Mouse (Mus musculus): Measurements from ENCODE around the gene Ppip5k1.

Ppip5k1 gene

DNA sequence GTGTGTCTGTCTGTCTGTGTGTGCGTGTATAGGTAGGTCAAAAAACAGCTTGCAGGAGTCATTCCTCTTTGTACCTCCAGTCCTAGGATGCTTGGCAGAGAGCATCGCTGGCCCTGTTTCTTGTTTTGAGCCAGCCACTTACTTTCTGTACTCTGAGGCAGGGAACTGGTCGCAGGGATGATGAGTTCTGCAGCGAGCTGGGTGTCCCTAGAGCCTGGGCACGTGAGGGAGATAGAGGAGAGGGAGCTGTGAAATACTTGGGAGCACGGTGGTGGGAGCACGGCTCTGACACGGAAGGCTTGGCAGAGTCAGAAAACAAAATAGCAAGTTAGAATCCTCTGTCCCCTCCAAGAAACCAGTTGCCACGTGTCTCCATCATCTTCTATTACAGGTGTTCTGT lies 57.5 kb downstream of the Ppip5k1 start:
- no peak for DNase-seq

- DNase-seq, result no peak
Measured at GRCm38 (mm10) chr2:121296754-121297231, 58.4 kb downstream of the Ppip5k1 start.

DNA sequence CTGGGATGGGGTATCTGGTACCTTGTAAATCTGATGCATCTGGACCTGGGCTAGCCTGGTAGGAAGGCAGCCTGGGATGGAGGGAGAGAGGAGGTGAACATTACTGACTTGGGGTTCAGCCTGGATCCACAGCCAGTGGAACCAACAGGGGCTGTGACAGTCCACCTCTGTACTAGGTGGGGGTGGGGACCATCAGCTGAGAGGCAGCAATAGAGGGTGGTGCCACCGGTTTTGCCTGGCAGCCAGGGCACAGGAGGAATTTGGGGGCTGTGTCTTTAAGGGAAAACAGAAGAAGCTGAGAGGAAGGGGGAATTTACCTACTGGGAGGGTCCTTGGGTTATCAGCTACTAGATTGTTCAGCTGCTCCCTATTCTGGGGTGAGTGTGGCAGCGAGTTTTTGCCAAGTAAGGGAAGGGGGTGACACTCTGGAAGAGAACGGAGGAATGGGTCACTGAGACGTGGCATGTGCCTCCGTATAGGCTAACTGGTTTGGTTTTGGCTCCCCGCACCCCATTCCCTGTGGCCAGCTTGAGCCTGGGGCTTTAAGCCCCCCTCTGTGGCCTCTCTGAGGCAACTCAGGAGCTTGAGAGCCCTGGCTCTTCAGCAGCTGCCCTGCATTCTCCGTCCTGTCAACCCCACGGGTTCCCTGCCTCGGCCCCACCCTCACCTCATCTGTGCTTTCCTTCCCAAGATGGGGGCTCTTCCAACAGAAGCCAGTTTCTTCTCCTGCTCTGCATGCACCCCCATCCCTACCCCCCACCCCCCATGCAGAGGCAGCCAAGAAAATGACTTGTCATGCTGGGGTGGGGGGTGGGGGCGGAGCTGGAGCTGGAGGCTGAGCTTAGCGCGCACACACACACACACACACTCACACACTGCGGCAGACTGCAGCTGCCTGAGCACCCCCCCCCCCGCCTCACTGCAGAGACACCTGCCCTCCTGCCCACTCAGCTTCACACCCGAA lies 59.3 kb downstream of the Ppip5k1 start:
- DNase-seq, result no peak

DNA sequence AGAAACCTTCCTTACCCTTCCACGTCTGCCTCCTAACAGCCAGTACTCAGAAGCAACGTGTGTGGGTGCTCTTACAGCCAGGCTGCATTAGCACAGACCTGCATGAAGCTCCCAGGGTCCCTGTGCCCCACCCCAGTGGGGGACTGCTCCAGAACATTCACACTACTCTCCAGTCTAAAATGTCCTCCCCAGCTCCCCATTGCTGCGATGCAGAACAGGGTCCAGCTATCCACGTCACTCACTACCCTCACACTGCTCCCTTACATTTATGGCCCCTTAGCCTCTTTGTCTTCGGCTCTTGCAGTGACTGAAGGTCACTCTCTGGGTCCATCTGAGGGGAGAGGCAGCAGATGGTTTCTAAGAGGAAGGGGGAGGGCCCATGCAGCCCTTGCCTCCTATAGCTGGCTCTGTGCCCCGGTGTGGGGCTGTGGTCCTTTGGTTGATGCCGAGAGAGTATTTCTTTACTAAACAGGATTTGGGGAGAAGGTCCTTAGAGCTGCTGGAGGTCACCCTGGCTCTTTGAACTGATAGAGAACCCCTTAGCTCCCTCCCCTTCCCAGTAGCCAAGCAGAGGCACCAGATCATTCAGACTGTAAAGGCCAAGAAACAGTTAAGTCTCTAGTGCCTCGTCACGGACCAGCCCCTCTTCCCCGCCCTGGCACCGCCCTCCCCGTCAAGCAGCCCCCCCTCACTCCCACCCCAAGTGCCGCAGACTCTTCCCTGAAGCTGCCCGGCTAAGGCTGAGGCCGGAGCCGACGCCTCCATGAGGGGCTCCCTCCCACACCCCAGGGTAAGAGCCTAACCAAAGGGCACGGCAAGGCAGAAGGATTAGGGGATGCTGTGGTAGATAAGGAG lies 60.2 kb downstream of the Ppip5k1 start:
- peak; percentile 29 for DNase-seq

DNA sequence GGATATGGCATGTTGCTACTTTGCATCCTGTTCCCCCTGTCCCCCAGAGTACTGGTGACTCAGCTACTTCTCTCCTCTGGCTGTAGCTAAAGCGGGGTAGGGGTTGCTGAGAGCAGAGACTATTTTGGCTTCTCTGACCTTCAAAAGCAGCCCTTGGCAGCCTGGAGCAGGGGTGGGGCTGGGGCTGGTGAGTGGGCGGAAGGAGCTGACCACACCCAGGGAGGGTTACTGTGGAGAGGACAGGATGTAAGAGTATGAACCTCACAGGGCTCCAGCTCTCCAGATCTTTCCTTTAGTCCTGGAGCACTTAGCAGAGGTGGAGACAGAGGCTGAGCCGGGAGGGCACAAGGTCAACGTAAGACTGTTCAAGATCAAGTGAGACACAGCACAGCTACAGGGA lies 61.0 kb downstream of the Ppip5k1 start:
- DNase-seq, result no peak

GRCm38 (mm10) chr2:121292316-121293013 lies 62.7 kb downstream of the Ppip5k1 start:
- DNase-seq, result no peak

DNA sequence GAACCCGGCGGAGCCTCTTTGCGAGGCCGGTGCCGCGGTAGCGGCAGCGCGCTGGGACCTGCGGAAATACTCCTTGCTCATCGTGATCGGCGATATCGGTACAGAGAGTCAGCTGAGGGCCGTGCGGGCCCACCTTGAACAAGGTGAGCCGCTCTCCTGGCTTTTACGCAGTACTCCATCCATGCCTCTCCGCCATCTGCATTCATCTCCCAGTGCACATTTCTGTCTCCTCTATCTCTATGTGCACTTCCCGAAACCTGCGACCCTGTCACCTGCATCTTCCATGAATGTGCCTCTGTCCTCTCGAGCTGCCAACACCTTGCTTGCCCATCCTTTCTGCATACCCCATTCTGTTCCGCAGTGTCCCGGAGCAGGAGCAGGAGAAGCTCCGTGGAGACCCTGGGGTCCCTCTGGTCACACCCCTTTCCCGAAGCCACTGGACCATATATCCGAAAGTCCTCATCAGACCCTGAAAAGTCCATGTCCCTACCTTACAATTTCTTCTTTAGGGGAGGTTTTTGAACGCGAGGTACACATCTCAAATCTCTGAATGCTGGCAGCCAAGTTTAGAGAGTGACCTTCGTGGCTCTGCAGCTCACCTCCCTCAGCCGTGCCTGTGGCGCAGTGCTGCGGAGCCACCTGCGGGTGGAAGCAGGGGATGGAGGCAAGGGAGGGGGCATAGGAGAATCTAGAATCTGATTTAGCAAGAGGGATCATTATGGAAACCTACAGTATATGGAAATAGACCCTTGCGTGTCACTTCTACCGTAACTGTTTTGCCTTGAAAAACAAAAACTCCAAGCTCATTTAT lies 65.3 kb downstream of the Ppip5k1 start:
- no peak for DNase-seq

- peak; percentile 93 for DNase-seq
Measured at GRCm38 (mm10) chr2:121288901-121289729, 66.1 kb downstream of the Ppip5k1 start, which contains the start of gene Map1a. Gene Map1a, plus strand, starts transcription at chr2:121289600.

DNA sequence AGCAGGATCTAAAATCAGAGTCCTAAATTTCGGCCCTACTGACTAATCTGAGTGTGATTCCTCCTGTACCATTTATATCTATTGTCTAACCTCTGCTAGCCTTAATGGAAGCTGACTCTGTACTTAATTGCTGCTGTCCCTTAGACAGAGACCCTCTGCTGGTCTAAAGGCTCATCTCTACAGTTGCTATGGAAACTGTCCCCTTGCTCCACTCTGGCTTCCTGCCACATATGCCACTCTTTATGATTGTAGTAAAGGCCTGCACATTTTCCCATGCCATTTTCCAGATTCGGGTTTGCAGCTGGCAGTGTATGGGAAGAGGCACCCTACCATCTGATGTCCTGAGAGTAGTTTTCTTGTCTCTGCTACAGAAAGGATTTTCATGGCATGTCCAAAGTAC lies 67.3 kb downstream of the Ppip5k1 start:
- DNase-seq, result no peak

GRCm38 (mm10) chr2:121271928-121272516 lies 83.2 kb downstream of the Ppip5k1 start:
- DNase-seq, result no peak

GRCm38 (mm10) chr2:121271236-121271927 lies 83.8 kb downstream of the Ppip5k1 start, which contains the start of gene Trp53bp1:
Gene Trp53bp1, minus strand, starts transcription at chr2:121271407.
- peak; percentile 91 for DNase-seq

- no peak for DNase-seq
Measured at GRCm38 (mm10) chr2:121270521-121271235, 84.5 kb downstream of the Ppip5k1 start.

DNA sequence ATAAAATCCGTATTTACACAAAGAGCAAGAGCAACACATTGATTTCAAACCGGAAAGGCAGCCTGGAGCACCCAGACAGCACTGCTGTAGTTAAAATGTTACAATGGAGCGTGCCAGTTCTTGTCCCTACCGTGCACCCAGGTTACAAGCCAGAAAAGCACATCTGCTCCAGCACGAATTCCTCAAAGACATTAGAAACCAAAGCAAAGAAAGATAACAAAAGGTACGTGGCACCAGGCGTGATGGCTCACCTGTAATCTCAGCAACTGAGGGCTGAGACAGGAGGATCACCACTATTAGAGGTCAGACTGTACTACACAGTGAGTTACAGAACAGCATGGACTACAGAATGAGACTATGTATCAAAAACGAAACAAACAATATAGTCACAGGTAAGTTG lies 86.8 kb downstream of the Ppip5k1 start:
- DNase-seq, result no peak
